Mouse (Mus musculus) MN1 (cell line): ENCODE data around the gene Lrrc1.
"Not testable (repeated sequence)": the region's sequence is repeated elsewhere in the genome, so short reads cannot be mapped to it uniquely, and the experiment has no call there.

Experiments used
- DNase-seq: peaks from one replicate; pipeline ENCODE4 v3.0.0-alpha.2; 2016; ENCODE audit warnings: low spot score

The Lrrc1 gene

DNA sequence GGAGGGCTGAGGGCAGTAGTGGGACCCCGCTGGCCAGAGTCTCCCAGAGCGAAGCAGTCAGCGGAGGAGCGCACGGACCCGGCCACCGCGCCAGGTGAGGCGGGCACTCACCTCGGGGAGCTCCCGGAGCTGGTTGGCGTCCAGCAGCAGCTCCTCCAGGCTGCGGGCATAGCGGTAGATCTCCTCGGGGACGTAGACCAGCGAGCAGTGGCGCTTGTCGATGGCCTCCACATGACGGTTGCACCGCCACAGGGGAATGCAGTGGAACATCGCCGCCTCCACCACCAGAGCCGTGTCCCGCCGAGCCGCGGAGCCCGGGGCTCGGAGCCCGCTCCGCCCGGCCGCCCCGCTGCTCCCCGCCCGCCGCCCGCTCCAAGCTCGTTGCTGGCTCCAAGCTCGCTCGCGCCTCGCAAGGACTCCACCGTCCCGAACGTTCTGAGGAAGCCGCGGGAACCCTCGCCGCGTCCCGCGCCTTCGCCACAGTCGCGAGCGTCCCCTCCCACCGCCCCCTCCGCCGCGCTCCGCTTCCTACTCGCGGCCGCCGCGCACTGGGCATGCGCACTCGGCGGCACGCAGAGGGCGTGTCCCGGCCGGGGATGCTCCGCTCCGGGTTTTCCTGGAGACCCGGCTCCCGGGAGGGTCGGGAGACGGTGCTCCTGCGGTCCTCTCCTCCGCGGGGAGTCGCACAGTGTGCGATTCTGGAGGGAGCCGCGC is at the start of gene Lrrc1:
TSS of gene Lrrc1 (minus strand) at position 517 of the 714 bp plus-strand sequence.
- peak; percentile 91 for DNase-seq

DNA sequence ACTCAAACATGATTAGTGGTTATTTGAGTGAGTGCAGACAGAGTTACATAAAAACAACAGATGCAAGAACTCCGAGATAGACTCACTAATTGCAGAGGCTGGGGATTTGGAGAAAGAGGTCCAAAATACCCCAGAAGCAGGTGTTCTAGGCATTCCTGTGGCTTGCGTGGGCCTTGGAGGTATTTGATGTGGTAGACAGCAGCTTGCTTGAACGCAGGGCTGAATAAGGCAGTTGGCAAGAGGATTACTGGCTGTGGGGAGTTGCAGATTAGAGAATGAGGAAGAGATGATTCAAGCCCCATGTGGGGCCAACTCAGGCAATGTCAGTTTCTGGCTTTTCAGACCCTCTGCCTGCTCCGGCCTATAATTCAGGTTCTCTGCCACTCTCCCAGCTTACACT is 47.8 kb upstream of the Lrrc1 start:
- DNase-seq, result no peak

DNA sequence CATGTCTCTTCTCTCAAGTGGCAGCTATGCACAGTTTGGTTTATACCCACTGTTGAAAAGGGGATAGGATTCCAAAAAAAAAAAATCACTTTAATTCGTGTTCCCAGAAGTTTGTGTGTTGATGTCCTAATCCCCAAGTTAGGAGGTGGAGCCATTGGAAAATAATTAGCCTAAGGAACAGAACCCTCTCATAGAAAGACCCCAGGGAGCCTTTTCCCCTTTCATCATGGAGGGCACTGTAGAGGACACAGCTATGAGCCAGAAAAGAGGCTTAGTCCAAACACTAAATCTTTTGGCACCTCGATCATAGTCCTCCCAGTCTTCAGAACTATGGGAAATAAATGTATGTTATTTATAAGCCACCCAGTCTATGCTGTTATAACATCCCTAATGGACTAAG is 44.8 kb upstream of the Lrrc1 start:
- no peak for DNase-seq

DNA sequence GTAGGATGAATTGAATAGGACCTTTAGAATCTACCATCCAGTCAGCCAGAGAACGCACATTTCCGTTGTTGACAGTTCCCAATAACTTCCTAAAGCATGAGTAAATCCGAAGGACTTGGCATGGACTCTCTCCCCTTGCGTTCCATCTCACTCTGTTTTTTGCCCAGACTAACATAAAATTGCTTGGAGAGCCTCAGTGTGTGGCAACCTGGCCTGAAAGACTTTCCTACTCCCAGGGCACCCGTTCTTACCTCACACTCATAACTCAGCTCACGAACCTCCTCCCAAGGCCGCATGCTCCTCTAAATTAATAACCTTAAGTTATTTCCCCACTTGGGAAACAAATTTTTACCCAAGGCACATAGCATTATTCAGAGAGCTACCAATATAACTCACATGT is 42.9 kb upstream of the Lrrc1 start:
- DNase-seq, result no peak

DNA sequence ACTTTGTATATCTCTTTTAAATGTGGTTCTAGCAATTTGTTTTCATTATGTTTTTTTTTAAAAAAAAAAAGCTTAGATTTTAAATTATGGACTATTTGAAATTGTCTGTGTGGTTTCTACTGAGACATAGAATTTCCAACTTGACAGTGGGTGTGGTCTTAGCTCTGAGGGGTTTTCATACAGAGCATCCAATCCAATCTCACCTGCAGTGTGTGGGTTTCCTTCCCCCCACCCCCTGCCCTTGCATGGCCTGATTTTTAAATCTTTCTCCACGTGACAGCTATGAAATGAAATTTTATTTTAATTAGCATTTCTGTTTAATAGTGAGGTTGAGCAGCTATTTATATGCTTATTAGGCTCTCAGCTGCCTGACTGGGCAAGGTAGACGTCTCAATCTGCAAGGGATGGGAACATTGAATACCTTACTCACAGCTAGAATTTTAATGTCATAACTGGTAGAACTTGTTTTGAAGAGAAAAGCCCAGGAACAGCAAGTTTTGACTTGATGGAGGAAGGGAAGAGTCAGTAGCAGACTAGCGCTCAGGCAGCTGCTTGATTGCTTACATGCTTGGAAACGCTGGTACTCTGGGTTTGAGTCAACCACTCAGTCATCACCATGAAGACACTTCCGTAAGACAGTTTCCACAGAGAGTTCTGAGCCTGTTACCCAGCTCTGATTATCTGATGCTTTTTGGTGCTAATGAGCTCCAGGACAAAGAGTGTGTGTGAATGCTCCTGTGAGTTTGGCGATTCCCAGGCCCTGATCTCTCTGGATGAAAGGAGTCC is 42.3 kb upstream of the Lrrc1 start:
- no peak for DNase-seq

DNA sequence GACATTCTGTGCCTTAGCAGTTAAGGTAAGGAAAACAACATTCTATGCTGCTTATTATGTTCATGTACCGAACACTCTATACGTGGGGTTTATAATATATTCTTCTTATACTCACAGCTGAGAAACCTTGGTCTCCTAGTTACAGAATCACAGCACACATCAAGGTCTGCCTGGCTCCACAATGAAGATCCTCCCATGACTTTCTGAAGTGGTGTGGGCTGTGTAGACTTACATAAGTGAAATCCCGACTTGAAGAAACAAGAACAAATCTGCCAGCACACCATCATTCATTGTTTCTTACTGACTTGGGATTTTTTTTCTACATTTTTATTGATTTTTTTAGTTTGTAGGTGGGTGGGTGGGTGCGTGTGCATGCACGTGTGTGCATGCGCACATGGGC is 40.1 kb upstream of the Lrrc1 start:
- DNase-seq, result no peak

DNA sequence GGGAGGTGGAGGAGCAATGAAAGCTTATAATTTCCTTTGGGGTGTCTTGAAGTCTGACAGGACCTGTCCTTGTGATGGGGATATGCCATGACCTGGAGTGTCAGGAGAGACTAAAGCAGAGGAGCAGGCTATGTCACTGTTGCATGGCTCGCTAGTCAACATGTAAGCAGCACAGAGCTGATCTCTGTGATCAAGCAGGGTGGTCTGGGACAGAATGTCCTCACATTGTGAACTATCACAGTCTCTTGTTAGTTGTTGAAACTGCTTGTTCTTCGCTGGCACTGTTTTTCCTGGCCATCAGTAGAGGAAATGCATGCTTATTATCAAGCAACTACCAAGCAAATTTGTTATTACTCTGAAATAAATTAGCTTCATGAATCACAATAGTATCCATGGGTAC is 38.6 kb upstream of the Lrrc1 start:
- no peak for DNase-seq

DNA sequence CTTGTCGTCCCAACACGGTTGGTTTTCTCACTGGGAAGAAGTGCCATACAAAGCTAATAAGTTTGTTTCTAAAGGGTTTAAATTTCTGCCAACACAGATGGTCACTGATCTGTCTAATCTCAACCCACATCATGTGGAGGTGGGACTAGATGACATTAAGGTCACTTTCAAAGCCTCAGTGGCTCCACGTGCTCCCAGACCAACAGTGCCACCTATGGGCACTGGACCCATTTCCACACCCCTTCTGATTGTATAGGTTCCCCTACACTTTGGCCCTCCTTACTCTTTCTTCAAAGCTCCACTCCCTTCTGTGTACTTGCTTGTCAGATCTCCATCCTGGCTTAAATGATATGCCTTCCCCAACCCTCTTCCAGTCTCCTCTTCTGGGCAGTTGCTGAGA is 35.2 kb upstream of the Lrrc1 start:
- DNase-seq, result no peak

DNA sequence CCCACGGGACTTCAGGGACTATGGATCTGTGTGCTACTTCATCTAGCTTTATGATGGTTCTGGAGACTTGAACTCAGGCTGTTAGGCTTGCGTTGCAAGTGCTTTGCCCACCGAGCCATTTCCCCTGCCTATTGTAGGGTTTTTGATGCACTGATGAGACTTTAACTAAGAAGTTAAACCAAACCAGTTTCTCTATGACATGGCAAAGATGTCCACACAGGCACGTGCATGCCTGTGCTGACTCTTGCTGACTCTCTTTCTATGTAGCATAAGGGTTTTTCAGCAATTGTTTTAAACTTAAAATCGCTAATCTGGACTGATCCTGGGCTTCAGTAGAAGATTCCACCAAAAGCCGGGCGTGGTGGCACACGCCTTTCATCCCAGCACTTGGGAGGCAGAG is 33.3 kb upstream of the Lrrc1 start:
- no peak for DNase-seq

DNA sequence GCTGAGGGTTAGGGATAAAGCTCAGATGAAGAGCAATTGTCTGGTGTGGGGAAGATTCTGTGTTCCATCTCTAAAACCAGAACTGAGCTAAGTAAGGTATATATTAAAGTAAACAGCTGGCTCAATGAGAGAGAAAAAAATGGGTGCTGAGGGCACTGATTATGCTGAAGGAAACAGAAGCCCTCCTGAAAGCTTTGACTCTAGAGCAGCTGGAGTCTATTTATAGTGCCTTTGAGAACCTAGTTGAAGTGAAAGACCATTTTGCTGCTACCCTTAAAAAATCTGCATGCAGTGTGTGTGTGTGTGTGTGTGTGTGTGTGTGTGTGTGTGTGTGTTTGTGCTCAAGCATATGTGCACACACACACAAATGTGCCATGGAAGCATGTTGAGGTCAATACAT is 32.7 kb upstream of the Lrrc1 start:
- no peak for DNase-seq

DNA sequence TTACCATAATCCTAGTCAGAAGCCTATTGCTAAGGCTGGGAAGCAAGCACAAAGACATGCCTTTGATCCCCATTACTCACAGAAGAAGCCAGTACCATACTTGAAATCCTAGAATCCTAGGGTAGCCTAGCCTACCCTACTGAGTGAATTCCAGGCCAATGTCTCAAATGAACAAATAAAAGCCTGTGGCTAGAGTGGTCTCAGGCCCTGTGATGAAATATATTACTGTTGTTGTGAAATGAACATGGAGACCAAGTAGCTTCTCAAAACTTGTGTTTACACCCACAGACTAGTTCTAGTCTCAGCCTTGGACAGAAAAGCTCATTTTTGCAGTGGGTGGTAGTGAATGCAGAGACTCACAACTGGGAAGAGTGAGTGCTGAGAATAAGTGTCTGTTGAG is 31.6 kb upstream of the Lrrc1 start:
- no peak for DNase-seq

DNA sequence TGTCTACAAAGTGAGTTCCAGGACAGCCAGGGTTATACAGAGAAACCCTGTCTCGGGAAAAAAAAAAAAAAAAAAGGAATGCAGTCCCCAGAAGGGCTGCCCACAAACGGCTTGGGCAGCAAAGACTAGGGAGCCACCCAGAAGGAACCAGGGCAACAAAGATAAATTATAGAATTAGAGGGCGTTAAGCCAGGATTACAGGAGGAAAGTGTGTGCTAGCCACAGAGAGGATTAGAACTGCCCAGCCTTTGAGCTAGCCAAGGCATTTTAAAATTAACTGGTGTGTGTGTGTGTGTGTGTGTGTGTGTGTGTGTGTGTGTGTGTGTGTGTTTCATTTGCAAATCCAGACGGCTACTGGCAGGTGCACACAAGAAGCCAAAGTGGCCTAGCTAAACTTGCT is 30.3 kb upstream of the Lrrc1 start:
- not testable (repeated sequence) for DNase-seq

DNA sequence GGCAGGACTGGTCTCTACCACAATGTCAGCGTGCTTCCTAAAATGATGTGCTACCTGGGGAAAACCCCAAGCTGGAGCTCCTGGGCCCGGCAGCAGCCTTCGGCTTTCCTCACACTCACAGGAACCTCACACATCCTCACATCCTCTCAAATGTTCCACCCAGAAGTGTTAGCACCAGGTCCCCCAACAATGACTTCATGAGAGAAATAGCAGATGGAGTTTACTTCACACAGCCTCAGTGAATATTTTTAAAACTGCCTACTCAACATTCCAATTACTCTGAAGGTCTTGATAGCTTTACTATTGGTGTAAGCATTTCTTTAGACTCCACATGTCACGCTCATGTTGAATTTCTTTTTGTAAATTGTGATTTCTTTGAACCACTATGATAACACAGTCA is 27.2 kb upstream of the Lrrc1 start:
- no peak for DNase-seq

DNA sequence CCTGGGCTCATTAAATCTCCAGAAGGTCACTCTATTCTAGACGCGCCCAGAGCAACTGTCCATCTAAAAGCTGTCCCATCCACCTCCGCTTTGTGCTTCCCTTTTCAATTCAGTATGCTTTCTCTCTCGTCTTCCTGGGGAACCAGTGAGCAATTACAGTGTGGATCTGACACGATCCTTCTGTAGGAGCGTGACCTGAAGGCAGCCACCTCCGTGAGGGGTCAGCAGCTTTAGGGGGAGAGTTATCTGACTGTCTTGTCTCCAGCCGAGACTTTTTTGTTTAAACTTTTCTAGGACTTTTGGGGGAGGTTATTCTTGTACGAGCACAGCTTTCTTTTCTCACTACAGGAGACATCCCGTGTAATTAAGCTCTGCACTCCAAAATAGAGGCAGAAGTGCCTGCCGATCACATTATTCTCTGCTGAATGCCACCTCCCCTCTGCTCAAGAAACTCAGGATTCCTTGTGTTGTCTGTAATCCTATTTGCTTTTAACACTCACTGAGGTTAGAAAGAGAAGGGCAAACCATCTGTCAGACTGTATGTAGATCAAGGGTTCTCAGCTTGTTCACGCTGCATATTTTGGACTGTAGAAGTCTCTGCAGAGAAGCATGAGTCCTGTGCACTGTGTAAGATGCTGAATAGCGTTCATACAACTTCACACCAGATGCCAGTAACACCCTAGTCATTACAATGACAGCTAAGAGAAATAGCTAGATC is 24.3 kb upstream of the Lrrc1 start:
- no peak for DNase-seq

DNA sequence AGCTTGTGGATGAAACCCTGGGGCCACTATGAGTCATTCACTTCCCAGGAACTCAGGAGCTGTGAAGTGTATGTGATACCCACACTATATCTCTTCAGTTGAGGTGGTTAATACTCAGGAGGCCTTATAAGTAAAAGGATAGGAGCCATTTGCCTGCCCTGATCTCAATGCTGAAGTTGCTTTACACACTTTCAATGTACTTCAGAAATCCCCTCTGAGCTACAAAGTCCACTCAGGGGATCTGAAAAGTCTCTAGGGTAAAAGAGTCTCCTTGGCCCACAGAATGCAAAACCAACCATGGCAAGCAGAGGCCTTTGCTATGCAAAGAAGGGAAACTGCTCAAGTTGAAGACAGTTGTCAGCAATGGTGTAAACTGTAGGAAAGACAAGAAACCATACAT is 17.2 kb upstream of the Lrrc1 start:
- DNase-seq, result no peak

DNA sequence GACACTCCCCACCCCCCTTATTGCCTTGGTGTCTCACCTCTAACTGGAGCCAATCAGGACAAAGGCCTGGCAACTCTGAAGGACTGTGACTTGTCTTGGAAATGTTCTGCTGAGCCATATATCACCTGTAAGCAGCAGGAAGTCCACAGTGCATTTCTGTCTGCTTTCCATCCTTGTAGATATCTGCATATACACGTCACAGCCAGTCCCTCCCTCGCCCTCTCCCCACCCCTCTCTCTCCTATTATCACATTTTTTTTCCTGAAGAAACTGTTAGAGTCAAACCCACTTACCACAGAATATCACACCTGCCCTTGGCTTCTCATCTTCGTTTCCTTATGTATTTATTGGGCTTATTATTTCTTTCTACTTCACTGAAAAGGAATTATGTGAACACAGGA is 13.3 kb upstream of the Lrrc1 start:
- DNase-seq, result no peak

DNA sequence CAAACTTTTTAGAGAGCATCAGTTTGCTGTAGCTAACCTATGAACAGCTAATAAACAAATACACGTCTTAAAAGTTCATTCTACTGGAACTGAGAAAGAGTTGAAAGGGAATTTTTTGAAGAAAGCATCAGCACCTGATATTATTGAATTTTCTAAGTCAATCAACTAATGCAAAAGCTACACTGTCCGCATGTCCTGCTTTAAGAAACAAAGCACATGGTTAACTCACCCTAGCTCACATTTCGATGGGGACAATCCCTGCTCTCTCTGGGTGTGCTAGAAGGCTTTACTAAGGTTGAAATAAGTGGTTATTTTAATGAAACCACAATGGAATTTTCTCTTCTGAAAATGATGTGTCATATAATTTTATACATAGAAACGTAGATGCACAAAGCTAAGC is 12.5 kb upstream of the Lrrc1 start:
- no peak for DNase-seq

DNA sequence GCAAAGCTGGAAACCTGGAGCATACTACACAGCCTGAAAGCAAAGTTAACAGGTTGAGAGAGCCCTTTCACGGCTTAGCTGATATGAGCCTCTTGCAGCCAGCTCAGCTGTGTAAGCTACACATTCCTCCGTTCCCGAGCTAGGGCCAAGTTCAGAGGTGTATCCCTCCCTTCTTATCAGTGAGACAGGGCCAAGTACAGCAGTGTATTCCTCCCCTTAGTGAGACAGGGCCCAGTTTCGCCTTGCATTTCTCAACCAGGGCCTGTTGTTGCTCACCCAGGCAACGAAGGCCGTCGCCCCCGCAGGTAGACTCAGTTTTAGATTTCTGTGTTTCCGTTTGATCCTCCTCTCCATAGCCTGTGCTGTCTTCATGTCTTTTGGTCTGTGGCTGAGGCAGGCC is 11.8 kb upstream of the Lrrc1 start:
- no peak for DNase-seq

DNA sequence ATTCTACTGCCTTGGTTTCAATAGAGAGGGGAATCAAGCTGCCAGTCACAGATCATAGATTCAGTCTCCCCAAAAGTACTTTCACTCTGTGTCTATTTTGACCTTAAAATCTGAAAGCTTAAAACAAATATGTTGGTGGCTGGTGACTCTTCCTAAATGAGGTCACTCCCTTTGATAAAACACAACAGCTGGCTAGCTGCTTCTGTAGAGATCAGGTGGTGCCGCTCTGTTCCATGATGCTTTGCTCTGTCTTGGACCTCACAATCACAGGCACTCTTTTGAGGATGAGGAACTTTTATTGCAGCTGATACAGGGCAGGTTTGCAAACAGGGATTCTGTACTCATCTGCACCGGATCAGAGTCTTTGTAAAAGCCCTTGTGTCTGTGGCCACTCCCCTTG is 8.8 kb upstream of the Lrrc1 start:
- DNase-seq, result no peak

DNA sequence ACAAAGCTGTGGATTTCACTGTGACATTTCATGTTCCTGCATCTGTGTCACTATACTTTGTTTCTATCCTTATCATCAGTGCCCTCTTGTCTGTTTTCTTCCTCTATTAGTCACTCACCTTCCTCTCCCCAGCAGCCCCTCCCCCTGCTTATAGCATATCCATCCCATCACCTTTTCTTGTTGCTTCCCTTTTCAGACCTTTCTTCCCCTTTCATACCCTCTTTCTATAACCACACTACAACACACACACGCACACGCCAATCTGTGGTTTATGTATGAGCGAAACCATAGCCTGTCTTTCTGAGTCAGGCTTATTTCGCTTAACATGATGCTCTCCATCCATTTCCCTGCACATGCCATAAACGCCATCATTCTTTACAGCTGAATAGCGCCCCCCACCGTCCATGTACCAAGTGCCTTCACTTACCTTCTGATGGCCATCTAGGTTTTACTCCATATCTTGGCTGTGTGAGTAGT is 6.4 kb upstream of the Lrrc1 start:
- no peak for DNase-seq

DNA sequence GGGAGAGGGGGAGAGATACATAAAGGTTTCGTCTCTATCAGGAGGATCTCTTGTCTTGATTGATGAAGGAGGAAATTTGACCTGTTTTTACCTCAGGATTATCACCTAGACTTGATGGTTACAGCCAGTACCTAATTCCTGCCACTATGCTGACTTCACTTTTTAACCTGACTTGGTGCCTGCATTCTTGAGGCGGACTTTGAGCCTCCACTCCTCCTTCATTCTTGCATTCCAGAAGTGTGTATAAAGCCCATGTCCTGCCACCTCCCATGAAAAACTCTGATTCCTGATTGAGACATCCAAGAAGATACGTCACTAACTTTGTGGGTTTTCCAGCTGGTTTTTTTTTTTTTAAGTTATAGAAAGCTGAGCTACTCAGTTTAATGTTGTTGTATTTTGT is 1.3 kb upstream of the Lrrc1 start:
- DNase-seq, result no peak

DNA sequence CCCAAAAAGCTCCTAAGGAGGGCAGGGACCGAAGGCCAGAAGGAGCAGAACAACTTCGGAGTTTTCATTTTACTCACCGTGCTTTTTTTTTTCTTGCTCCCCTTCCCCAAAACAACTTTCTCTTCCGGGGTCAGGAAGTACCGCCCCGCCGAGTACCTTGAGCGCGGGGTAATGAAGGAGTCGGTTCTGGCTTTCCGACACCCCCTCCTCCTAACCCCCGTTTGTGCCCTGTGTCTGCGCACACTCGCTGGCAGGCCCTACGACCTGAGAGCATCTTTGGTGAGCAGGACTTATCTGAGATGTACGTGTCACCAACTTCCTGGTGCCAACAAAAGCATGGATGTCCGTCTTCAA is 375 bp upstream of the Lrrc1 start:
- DNase-seq, result no peak
